Mouse (Mus musculus) spleen, embryonic (tissue): ENCODE measurements around the gene Epha7.

Experiments
- CTCF ChIA-PET: fragments of 350-600 bp; sonication (Branson Sonifier 250); formaldehyde crosslinking; loops from one replicate; lab custom pipeline; 2022; lab: Charles Lee

Gene Epha7

DNA sequence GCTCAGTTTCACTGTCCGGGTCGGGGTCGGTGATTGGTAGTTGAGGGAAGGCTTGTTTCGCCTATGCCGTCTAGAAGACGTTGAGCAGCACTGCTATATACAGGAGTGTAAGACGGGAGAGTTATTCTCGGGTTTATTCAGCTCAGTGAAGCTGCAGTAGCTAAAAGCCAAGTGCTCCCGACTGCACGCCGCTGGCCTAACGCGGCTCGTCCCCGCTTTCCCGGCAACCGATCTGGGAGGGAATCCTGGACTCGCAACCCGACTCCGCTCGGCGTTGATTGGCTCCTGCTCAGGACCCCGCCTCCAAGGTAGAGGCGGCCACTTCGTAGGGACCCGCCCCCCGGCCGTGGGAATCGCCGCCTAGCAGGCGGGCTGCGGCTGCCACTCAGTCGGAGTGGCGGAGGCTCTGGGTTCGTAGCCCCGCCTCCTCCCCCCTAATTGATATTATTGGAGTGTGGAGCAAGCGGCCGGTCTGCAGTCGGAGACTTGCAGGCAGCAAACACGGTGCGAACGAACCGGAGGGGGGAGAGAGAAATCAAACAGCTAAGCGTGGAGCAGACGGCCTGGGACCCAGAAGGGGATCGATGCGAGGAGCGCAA, at the start of gene Epha7:
Gene Epha7, plus strand, starts transcription at position 441 of the 599 bp plus-strand sequence.
- CTCF ChIA-PET = no interaction called here

DNA sequence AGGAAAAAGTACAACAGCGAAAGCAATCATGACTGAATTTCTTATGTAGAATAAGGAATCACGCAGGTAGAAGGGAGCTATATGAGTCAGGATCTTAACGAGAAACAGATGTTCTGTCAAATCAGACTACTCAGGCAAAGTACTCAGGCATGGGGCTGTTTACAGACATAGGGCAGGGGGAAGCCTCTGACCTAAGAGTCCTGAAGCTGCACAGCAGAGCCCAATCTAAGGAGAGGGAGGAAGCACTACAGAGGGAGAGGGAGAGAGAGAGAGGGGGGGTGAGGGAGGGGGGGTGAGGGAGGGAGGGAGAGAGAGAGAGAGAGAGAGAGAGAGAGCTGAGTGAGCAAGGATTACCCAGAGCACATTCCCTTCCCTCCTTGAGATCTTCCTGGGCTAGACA, 29.0 kb upstream of the Epha7 start:
- CTCF ChIA-PET = no interaction called here

DNA sequence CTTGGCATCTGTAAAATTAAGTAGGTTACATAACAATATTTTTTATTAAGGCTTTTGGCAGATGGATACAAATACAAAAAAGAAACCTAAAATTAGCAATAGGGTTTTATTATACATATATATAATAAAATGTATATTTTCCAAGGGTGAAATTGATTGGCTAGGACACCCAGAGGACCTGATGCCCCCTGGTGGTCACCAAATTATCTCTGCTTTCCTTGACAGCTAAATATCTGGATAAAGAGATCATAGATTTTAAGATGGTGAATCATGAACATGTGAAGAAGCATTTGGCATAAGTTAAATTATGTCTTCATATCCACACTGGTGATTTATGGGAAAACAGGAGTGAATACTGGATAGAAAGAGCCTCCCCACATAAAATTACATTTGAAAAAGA, 4.1 kb upstream of the Epha7 start:
- CTCF ChIA-PET = no interaction called here

DNA sequence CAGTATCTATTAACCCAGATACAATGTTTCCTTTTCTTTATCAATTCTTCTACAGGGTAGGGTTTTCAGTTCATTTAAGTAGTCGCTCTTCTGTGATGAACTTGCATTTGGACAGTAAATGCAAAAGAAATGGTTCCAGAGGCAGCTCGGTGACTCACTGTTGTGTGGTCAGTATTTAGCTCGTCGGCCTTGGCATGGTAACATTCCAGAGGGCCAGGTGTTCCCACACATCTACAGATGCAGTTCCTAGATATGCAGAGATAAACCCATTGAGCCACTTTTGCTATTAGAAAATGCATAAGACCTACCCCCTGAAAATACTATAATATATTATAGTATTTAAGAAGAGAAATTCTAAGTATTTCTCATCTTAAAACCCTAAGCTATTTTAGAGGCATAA, 3.2 kb upstream of the Epha7 start:
- CTCF ChIA-PET = no interaction called here

DNA sequence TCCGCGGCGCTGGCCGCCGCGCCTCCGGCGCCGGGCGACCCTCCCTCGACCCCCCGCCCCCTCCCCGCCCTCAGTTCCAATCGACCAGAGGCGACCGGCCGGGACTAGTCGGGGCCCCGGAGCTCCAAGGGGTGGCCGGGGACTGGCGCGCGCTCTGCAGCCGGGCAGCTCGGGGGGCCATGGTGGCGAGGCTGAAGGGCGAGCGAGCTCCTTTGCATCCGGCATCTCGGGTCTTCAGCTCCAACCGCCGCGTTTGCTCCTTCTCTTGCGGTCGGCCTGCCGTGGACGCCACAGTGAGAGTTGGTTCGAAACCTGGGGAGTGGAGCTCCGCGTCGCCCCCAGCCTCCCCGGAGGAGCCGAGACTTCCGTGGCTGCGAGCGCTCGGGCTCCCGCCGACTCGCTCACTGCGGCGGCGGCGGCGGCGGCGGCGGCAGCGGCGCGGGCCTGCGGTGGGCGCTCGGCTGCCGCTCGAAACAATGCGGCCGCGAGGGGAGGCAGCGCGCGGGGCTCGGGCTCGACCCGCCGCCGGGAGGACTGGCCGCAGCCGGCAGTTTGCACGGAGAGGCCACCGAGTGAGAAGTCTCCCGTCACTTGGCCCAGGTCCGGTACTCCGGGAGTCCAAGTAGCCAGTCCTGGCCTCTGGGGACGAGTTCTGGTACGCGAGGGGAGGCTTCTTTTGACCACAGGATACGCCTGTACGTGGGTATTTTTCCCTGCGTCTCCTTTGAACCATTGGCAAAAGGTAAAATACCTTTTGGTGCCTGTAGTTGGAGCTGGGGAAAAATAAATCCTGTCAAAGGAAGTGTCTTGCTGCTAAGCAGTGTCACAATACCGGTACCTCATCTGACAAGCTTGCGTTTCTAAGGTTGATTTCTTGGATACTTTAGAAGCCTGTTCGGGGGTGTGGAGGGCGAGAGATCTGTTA, 882 bp downstream of the Epha7 start:
- CTCF ChIA-PET = no interaction called here

DNA sequence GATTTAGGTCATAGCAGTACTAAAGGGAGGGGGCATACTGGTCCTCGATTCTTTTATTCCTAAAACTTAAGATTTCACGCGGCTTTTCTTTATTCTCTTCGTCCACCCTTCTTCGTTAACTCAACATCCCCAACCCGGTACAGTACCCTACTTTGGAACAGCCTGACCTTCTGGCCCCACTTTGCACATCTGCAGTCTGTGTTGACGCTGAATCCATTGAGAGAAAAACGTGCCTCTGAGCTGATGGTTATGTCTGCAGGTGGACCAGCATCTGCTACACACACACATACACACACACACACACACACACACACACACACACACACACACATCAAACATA, 1.5 kb downstream of the Epha7 start:
- CTCF ChIA-PET = no interaction called here

DNA sequence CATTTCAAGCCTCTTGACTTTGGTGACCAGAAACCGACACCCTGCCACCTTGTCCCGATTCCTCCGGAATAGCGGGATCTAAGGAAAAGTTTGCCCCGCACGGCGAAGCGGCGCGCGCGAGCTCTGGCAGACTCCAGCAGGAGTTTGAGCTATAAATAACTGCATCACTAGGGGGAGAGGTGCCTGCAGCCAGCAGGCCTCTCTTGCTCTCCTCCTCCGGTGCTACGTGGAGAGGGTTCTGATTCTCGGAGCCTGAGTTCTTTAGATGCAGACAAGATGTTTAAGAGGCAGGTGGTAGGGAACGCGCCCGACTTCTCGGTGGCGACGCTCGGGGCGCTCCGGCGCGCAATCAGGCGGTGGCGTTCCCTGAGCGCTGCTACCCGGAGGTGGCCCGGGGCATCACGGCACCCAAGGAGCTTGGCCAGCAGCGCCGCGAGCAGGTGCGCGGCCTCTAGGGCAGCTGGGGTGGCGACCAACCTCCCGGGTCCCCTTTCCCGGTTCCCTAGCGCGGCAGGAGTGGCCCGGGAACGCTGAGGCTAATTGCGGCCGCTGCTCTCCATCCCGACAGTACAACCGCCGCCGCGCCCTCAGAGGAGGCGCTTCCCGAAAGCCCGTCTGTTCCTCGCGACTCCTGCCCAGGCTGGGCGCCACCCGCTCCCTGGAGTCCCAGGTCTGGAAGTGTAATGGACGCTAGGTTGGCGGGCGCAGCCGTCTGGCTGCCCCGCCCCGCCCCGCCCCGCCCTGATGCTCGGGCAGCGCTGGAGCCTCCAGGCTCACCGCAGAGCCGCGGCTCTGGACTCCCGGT, 2.1 kb downstream of the Epha7 start:
- CTCF ChIA-PET = no interaction called here

DNA sequence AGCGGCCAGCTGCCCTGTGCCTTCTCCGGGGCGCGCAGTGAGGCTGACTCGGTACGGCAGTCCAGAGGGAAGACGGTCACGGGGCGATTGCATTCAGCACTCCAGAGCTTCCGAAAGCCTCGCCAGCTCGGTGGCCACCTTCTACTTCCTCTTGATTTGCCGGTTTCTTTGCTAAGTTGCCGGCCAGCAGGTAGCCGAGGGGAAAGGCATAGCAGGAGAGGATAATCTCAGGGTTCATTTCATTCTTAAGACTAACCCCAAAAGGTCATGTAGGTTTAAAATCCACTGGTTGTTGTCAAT, 2.6 kb downstream of the Epha7 start:
- CTCF ChIA-PET = no interaction called here

DNA sequence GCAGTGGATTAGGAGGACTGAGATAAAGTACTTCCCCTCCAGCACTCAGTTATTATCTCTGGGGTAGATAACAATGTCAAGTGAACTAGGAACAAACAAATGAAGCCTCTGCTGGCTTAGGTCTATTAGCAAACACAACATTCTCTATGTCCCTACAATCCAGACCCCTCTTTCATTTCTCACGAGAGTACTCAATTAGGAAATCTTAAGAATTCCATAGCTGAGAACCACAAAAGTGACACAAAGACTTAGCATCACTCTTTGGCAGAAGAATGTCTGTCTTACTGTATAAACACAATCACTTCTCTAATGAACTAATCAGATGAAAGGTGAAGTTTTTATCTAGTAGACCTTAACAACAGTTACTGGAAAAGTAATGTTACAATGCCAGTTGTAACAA, 10.7 kb downstream of the Epha7 start:
- CTCF ChIA-PET = no interaction called here

DNA sequence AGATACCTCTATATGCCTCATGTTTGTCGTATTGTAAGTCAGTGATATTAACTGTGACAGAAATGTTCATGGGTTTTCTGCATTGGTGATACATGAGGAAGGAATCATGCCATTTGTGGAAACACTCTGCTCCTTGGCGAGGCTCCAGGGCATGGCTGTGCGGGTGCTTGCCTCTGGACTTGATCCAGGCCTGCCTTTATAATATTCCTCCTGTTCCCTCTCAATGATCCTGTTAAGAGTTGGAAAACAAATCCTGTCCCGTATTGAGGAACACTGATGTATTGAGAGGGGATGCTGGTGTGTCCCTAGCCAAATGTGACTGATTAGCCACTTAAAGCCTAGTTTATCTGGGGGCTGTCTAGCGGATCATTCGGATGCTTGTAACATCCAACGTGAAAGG, 11.7 kb downstream of the Epha7 start:
- CTCF ChIA-PET = no interaction called here

DNA sequence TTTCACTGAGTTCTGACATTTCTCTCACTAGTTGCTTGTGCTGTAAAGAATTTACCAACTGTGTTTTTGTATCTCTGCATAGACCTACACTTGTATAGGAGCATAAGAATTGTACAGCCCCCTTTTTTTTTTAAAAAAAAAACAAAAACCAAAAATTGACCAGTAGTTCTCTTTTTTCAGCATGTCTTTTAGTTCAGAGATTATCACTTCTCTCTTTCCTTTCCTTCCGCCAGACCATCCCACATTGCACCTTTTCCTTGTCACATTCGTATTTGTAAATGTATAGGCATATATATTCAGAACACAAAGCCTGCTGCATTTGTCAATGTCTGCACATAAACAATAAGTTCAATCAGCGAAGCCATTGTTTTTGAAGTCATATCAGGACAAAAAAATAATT, 24.7 kb downstream of the Epha7 start:
- CTCF ChIA-PET = no interaction called here

DNA sequence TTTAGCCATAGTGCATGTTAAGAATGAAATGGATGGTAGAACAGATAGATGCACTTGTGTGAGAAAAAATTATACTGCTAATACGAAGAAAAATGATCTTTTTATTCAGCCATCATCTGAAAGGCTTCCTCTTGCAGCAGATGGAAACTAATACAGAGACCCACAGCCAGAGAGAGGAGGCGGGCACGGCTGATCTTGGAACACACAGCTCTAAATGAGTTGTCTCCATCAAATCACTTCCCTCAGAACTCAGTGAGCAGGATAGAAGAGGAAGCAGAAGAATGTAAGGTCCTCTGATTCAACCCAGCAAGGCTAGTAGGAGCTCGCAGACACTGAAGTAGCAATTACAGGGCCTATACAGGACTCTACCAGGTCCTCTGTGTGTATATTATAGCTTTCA, 33.4 kb downstream of the Epha7 start:
- CTCF ChIA-PET = no interaction called here

DNA sequence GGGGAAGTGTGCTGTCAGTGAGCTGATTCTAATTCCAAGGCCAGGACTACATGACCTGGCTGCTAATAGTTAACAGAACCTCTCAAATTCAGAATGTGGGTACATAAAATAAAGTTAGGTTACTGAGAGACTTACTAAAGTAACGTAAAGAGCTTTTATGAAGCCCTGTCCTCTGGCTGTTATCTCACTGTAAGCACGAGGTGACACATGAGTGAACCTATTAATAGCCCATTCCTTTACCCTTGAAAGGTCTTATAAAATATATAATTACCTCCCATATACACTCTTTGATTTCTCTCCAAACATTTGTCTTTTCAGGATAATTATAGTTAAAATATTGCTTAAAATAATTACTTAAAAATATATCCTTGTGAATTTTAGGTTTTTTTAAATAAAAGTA, 37.5 kb downstream of the Epha7 start:
- CTCF ChIA-PET = no interaction called here

DNA sequence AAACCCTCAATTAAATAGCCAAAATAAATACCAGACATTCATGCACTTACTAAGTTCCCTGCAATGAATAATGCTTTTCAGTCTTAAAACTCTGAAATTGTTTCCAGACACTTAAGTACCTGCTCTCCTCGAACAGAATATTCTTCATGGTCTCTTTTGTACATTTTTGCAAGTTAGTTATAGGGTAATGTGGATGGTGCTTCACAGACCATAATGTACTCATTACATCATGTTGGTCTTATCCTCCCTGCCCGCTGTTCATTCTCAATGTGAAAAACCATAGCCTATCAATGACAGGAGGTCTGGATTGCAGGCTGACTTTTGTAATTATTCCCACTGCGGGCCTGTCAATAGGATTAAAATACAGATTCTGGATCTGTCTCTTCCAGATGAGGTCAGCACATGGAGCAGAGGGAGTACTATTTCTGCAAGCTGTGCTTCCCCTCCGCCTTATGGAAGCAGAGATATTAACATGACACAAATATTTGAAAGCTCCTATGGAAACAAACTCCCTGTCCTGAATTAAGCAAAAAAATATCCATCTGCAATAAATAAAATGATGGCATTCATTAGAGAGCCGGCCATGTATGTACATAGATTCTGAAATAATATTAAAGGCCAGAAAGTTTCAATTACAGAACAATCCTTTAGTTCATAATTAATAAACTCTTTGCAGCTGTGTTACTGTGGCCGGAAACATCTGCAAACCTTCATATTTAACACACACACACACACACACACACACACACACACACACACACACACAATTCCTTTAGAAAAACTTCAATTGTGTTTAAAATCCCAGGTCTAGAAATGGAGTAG, 50.1 kb downstream of the Epha7 start:
- CTCF ChIA-PET = no interaction called here

DNA sequence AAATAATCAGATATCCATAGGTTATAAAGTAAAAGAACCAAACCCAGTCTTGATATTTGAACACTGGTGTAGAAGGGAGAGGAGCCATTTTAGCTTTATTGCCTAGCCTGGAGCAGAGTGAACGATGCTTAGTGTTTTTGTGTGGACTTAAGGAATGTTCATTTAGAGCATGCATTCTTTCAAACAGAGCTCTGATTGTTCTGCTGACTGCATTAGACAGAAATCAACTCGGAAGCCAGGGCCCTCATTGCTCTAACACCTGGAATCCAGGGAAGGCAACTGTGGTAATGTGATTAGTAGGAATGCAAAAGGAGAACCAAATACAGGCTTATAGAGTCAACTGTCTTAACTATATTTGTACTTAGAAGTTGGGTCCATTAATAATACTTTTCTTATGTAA, 53.5 kb downstream of the Epha7 start:
- CTCF ChIA-PET = no interaction called here

DNA sequence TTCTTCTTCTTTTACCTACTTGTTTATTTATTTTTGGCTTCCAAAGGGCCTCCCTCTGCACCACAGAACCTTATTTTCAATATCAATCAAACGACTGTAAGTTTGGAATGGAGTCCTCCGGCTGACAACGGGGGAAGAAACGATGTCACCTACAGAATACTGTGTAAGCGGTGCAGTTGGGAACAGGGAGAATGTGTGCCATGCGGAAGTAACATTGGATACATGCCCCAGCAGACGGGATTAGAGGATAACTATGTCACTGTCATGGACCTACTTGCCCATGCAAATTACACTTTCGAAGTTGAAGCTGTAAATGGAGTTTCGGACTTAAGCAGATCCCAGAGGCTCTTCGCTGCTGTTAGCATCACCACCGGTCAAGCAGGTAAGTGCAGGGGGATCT, 58.7 kb downstream of the Epha7 start:
- CTCF ChIA-PET = no interaction called here

DNA sequence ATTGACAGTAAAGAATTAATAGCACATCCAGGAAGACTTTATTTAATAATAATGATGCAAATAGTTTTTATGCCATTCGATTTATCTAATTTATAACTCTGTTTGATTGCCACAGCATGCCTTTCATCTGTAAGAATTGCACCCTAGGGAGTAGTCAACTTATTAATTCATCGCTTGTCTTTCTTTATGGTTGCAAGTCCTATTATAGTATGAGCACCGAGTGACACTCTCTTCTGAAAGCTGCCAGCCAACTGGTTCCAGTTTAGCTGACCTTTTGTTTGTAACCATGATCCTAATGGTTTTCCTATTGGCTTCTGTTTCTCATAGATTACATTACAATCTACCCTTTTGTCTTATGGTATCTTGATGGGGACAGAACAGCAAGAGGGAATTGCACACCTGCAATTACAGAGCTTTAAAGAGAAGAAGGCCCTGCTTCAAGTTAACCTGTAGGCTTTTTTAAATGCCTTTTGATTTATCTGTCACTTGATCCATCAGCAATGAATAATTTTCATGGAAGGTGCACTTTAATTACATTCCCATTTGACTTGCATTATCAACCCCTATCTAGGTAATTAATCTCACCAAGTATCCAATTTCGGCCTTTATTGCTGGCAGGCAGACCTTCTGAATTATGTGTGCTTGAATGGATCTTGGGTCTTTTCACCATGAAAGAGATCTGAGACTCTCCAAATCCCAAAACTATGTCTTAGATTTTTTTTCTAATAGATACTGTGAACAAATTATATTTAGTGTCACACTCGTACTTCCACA, 68.5 kb downstream of the Epha7 start:
- CTCF ChIA-PET = no interaction called here

DNA sequence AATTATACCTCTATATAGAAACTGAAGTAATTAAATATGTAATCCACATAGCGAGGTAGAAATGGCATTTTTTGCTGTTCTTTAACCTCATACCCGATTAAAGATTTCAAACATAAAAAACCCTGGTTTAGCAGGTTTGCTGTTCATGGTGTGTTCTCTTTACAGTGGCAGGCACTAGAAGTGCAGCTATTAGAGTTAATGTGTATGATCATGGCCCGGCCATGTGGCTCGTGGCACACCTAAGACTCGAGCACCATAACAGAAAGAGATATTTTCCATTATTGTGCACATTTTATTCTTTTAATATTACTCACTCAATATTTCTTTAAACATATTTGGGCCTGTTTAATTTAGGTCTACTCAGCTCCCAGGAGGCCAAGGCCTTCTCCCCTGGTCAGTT, 76.7 kb downstream of the Epha7 start:
- CTCF ChIA-PET = no interaction called here

DNA sequence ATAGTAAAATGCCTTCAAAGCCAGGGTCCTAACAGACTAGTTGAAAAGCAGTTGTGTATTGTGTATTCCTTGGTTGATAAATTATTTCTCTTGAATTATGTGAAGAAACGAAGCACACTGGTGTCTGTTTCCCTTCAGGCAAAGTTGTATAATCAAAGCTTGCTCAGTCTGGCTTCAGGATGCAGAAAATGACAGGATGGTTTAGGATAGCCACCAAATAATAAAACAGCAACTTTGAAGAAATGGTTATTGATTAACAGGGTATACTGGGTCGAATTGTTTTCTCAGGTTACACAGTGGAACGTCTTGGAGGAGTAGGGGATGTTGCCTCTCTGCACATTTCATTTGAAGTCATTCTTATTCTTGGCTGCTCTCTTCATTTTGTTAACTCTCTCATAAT, 77.2 kb downstream of the Epha7 start:
- CTCF ChIA-PET = no interaction called here

DNA sequence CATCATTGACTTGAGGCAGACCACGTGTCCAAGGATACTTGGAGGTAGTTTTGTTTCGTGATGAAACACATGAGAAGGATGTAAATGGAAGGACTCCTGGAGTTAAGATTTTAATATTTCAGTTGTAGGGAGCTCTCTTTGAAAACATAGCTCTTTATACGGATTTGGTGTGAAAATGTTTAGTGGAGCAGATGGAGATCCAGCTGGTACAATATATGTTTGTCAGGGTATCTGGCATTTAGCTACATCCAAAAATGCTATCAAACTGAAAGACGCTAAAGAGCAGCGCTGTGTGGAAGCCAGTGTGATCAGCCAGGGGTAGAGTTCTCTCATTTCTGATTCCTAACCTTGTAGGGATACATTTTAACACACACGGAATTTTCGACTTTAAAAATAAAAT, 82.5 kb downstream of the Epha7 start:
- CTCF ChIA-PET = no interaction called here

DNA sequence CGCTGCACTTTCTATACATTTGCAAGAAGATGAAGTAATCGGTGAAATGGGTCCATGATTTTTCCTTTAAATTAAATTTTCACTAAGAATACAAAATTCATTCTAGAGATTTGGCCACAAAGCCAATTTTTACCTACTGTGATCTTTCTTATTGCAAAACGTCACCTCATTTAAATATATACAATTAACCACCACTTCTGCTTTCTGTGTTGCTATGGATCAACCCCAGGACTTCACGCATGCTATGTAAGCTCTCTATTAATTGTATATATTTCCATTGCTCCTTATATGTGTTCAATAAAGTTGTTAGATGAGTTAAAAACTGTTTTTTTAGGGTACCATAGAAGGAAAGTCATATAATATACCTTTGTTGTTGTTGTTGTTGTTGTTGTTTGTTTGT, 86.4 kb downstream of the Epha7 start:
- CTCF ChIA-PET = no interaction called here
